Mouse (Mus musculus): ENCODE measurements around the gene Teddm3.

DNA sequence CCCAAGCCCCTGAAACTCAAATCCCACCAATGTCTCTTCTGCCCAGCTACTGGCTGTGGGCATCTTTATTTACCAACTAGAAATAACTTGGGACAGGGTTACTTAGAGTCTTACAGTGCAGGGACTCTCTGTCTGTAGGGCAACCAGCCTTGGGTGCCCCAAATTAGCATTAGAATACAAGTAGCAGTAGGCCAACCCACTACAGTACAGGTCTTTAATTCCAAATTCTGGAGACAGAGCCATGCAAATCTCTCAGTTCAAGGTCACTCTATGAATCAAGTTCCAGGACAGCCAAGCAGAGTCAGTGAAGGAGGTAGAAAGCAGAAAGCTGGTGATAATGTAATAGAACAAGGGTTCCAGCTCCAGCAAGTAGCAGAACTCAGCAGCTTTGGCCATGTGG lies 30.9 kb upstream of the Teddm3 start:
- TF ChIP-seq CTCF (IDR thresholded peaks at IDR 0.05; ENCODE audit: low read depth, low read length): no peak
- TF ChIP-seq POLR2A (IDR thresholded peaks at IDR 0.05; ENCODE audit: extremely low read depth, insufficient read depth, low read length): no peak
